Mouse (Mus musculus): ENCODE results near the gene Gfra4.

GRCm38 (mm10) chr2:131059781-131060540 lies 17.1 kb upstream of the Gfra4 start:
- TF ChIP-seq CTCF (IDR thresholded peaks at IDR 0.05; ENCODE audit: low read depth, low read length) (no peak), GATA1 (IDR thresholded peaks at IDR 0.05; ENCODE audit: borderline replicate concordance, low read length) (no peak), TAL1 (conservative IDR thresholded peaks at IDR 0.05; ENCODE audit: low read depth, low read length) (no peak), POLR2AphosphoS5 (IDR thresholded peaks at IDR 0.05; ENCODE audit: insufficient replicate concordance, low read depth, low read length) (no peak)

All from G1E (cell line).